Mouse (Mus musculus): ENCODE results near the gene Ldb2.

- TF ChIP-seq MAX (IDR thresholded peaks at IDR 0.05): no peak
- TF ChIP-seq FOSL1 (IDR thresholded peaks at IDR 0.05; ENCODE audit: insufficient read depth, low read length, poor library complexity, severe bottlenecking): no peak
- no peak for TF ChIP-seq MYOD1 (IDR thresholded peaks at IDR 0.05; ENCODE audit: control insufficient read depth, insufficient read length, low read depth)
- no peak for TF ChIP-seq CTCF (IDR thresholded peaks at IDR 0.05; ENCODE audit: control insufficient read depth, insufficient read depth, insufficient read length)
- TF ChIP-seq MYOG (IDR thresholded peaks at IDR 0.05; ENCODE audit: control insufficient read depth, extremely low read depth, insufficient read length): no peak
- no peak for TF ChIP-seq USF1 (IDR thresholded peaks at IDR 0.05; ENCODE audit: low read depth)
- no peak for TF ChIP-seq CEBPB (IDR thresholded peaks at IDR 0.05; ENCODE audit: low read depth)
These were observed 69.7 kb downstream of the Ldb2 start for GRCm38 (mm10) chr5:44729646-44730310.
